Mouse (Mus musculus) ES-E14 (cell line): Measurements from ENCODE around the gene H2-Aa. TPM values are rescaled to one million over a fixed set of nuclear protein-coding genes. Genes with fewer than 3 reads are reported as not detected.
A peak's percentile ranks its signal among the peaks of the same experiment; 100 is the strongest.

Source experiments
- DNase-seq: peaks from one replicate; pipeline ENCODE4 v3.0.0-alpha.2; 2013; ENCODE audit warnings: low read depth, low spot score
- H3K27ac ChIP-seq: 2 replicates; pipeline ENCODE4 v1.5.1; 2012; ENCODE audit warnings: low read depth, mild to moderate bottlenecking, low read length, moderate library complexity, mixed read lengths; ENCODE audit not compliant: poor library complexity, insufficient read depth, severe bottlenecking
- H3K36me3 ChIP-seq: 2 replicates; pipeline ENCODE4 v1.6.1; 2012; ENCODE audit warnings: mild to moderate bottlenecking, low read length, moderate library complexity, mixed read lengths; ENCODE audit not compliant: control insufficient read depth, poor library complexity, insufficient read depth, severe bottlenecking
- H3K4me1 ChIP-seq, 2 experiments: fragments of 150-350 bp in 1 of 2; sonication (generic) in 1 of 2; 2 replicates each; pipeline ENCODE4 v1.6.1; 2012; ENCODE audit warnings: low read length in 2 of 2, mild to moderate bottlenecking in 1 of 2, mixed read lengths in 1 of 2; ENCODE audit not compliant: control insufficient read depth in 2 of 2, insufficient read depth in 2 of 2, poor library complexity in 1 of 2
- H3K4me3 ChIP-seq, 2 experiments: fragments of 150-350 bp in 1 of 2; sonication (generic) in 1 of 2; 2 replicates each; pipeline ENCODE4 v1.5.1; 2012; ENCODE audit warnings: low read length in 2 of 2, low read depth in 1 of 2, mild to moderate bottlenecking in 1 of 2, mixed read lengths in 1 of 2; ENCODE audit not compliant: insufficient read depth in 1 of 2, poor library complexity in 1 of 2, severe bottlenecking in 1 of 2
- H3K9ac ChIP-seq: 2 replicates; pipeline ENCODE4 v1.6.1; 2012; ENCODE audit warnings: low read depth, mild to moderate bottlenecking, low read length, mixed read lengths; ENCODE audit not compliant: poor library complexity, insufficient read depth, severe bottlenecking
- H3K9me3 ChIP-seq: fragments of 150-350 bp; sonication (generic); 2 replicates; pipeline ENCODE4 v1.6.1; 2012; ENCODE audit warnings: low read depth, mild to moderate bottlenecking, low read length; ENCODE audit not compliant: control insufficient read depth, insufficient read depth
- CHD2 ChIP-seq: IDR thresholded peaks from 2 replicates; pipeline ENCODE4 v1.6.1; 2014; ENCODE audit warnings: mild to moderate bottlenecking, low read depth, low read length, inconsistent platforms
- HCFC1 ChIP-seq: IDR thresholded peaks from 2 replicates; pipeline ENCODE4 v1.6.1; 2012; ENCODE audit warnings: low read length, inconsistent platforms, borderline replicate concordance; ENCODE audit not compliant: insufficient read depth
- MAFK ChIP-seq: IDR thresholded peaks from 2 replicates; pipeline ENCODE4 v1.6.1; 2014; ENCODE audit warnings: mild to moderate bottlenecking, low read depth, low read length, inconsistent platforms; ENCODE audit not compliant: insufficient read depth
- ZC3H11A ChIP-seq: IDR thresholded peaks from 2 replicates; pipeline ENCODE4 v1.6.1; 2012; ENCODE audit warnings: low read depth, mild to moderate bottlenecking, inconsistent platforms, low read length, borderline replicate concordance
- ZNF384 ChIP-seq: IDR thresholded peaks from 2 replicates; pipeline ENCODE4 v1.6.1; 2012; ENCODE audit warnings: low read depth, low read length, inconsistent platforms
- in situ Hi-C, 2 experiments: fragments of 600-800 bp; cut with MboI; formaldehyde crosslinking; loops; one replicate each; pipeline ENCODE4 v1.15.1; 2025; ENCODE audit warnings: low sequenced_read_pairs in 2 of 2, inconsistent platforms in 1 of 2; ENCODE audit not compliant: unreplicated experiment in 2 of 2
- total RNA-seq: library from RNA; depleted of rRNA; stranded (reverse); fragments of 300-350 nt; gene quantifications from 2 replicates; pipeline ENCODE4 v1.2.3, GENCODE M21; 2012

H2-Aa gene
- total RNA-seq, 1 experiment: 1.6 TPM

DNA sequence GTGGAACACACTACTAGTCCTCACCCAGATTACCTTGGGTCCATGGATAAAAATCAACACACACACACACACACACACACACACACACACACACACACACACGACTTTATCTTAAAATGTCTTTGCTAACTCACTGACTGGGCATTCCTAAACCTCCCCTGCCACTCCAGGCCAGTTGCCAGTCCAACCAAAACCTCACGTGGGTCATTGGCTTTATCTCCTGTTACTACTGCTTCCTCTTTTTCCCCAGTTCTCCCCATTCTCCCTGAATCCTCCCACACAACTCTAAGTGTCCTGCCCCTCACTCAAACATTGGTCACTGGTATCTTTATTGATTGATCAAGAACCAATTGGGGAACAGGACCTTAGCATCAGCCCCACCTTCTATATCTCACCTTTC is 29.7 kb upstream of the H2-Aa start:
- in situ Hi-C loops: no loop called here
- H3K4me3 ChIP-seq: no peak overlapping the region
- no peak for DNase-seq
- no peaks in the 10 kb centered on the region for H3K9me3 ChIP-seq
- H3K36me3 ChIP-seq: no peaks in the 10 kb centered on the region
- no peak overlapping the region for H3K9ac ChIP-seq
- no peak overlapping the region for H3K27ac ChIP-seq
- H3K4me1 ChIP-seq: peaks cover 0 to 4% of the 10 kb centered on the region in 2 experiments; a peak in 1 of 4 replicates
- TF ChIP-seq HCFC1 (no peak), MAFK (no peak), ZC3H11A (no peak), ZNF384 (no peak)

DNA sequence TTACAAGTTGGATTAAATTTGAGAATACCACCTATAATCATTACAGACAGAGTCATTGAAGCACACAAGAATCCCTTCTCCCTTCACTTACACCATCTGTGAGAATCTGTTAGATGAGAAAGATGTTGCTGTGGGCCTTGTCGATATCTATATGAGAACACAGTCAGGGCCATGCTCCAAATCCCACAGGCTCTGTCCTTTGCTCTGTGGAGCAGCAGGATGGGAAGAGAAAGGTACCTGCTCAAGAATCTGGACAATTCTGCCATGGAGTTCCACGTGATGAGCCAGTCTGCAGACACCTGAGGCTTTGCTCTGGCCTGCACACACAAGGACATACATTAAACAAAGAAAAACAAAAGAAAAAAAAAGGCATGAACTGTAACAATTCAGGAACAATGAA is 29.1 kb upstream of the H2-Aa start:
- Histone ChIP-seq H3K36me3 (no peaks in the 10 kb centered on the region), H3K4me3 (no peak overlapping the region), H3K9ac (no peak overlapping the region), H3K27ac (no peak overlapping the region), H3K4me1 (peaks cover 0 to 4% of the 10 kb centered on the region in 2 experiments; a peak in 1 of 4 replicates), H3K9me3 (no peaks in the 10 kb centered on the region)
- in situ Hi-C loops: no loop called here
- TF ChIP-seq HCFC1: no peak
- no peak for TF ChIP-seq ZNF384
- no peak for TF ChIP-seq ZC3H11A
- TF ChIP-seq MAFK: no peak
- no peak for TF ChIP-seq CHD2
- DNase-seq: no peak

DNA sequence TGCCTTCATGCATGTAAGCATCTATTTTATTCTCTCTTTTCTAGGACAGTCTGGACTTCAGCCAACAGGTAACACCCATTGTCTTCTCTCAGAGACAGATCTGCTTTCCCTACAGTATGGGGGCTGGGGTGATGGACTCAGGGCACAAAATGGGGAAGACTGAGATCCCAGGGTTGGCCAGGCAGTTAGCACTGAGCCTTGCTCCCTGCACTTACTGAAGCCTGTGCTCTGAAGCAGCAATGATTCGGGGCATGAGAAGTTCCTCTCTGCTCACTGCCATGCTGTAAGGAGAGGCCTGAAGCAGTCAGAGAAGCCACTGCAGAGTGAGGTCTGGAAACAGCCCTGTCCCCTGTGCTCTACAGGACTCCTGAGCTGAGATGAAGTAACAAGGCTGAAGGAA is 27.9 kb upstream of the H2-Aa start:
- Histone ChIP-seq H3K9me3 (no peaks in the 10 kb centered on the region), H3K4me3 (no peak overlapping the region), H3K9ac (no peak overlapping the region), H3K36me3 (no peaks in the 10 kb centered on the region), H3K4me1 (peaks cover 0 to 4% of the 10 kb centered on the region in 2 experiments; a peak in 1 of 4 replicates), H3K27ac (no peak overlapping the region)
- DNase-seq: no peak
- in situ Hi-C loops: no loop called here
- TF ChIP-seq CHD2 (no peak), ZNF384 (no peak), HCFC1 (no peak), ZC3H11A (no peak), MAFK (no peak)

DNA sequence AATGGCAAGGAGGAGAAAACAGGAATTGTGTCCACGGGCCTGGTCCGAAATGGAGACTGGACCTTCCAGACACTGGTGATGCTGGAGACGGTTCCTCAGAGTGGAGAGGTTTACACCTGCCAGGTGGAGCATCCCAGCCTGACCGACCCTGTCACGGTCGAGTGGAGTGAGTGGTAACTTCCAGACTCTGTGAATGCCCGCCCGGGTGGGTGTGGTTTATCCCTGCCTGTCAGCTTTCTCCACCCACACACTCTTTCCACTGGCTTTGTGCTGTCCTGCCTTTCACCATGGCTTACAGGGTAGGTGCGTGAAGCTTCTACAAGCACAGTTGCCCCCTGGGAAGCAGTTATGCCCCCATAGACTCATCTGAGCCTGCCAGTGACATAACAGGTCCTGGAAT is 26.7 kb upstream of the H2-Aa start:
- Histone ChIP-seq H3K9ac (no peak overlapping the region), H3K4me1 (peaks cover 0 to 4% of the 10 kb centered on the region in 2 experiments; a peak in 1 of 4 replicates), H3K9me3 (no peaks in the 10 kb centered on the region), H3K27ac (no peak overlapping the region), H3K4me3 (no peak overlapping the region), H3K36me3 (no peaks in the 10 kb centered on the region)
- no peak for DNase-seq
- in situ Hi-C loops: loop anchor here in 1 of 2 experiments (5.0 kb wide), 1 partner anchor 67 kb away; no protein-coding TSS in a partner anchor
- TF ChIP-seq CHD2 (no peak), ZNF384 (no peak), MAFK (no peak)

DNA sequence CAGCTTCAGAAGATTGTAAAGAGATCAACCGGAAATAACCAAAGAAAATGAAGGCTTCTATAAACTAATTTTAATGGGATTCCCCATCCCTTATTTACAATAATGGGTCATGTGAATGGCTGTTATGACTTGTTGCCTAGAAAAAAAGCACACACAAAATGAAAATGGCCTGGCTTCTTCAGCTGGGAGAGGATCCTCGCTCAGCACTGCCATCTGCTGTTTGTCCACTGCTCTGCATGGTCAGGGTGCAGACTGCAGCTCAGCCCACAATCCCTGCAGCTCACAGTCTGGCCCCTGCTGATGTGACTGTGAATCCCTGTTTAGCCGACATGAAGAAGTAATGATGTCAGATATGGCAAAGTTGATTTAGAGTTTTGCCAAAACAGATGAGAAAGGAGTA is 25.8 kb upstream of the H2-Aa start:
- TF ChIP-seq CHD2 (no peak), MAFK (no peak), HCFC1 (no peak), ZNF384 (no peak), ZC3H11A (0 out of 2 replicates have a peak, but pooled peaks have one; percentile 41)
- no peaks in the 10 kb centered on the region for H3K36me3 ChIP-seq
- H3K9me3 ChIP-seq: no peaks in the 10 kb centered on the region
- H3K27ac ChIP-seq: no peak overlapping the region
- peaks cover 0 to 4% of the 10 kb centered on the region in 2 experiments; a peak in 1 of 4 replicates for H3K4me1 ChIP-seq
- in situ Hi-C loops: loop anchor here in 1 of 2 experiments (5.0 kb wide), 1 partner anchor 66 kb away; no protein-coding TSS in a partner anchor
- DNase-seq: peak; percentile 60
- H3K9ac ChIP-seq: no peak overlapping the region
- no peak overlapping the region for H3K4me3 ChIP-seq
